Mouse (Mus musculus) forebrain, embryonic 16.5 days (tissue): ENCODE results near the gene Shd. TPM values are rescaled to one million over a fixed set of nuclear protein-coding genes. Genes with fewer than 3 reads are reported as not detected.
A peak's percentile ranks its signal among the peaks of the same experiment; 100 is the strongest.

Experiments
- ATAC-seq: fragments of 200-750 bp; cut with Nextera tagmentation; 2 replicates; pipeline ENCODE4 v1.8.0; 2017; ENCODE audit warnings: mild to moderate bottlenecking, moderate library complexity
- H3K27ac ChIP-seq: fragments of 300-500 bp; sonication (generic); 2 replicates; pipeline ENCODE4 v1.5.1; 2014; ENCODE audit warnings: low read length, control low read depth
- H3K27me3 ChIP-seq: fragments of 300-500 bp; sonication (generic); replicated peaks from 2 replicates; pipeline ENCODE4 v1.6.1; 2014; ENCODE audit warnings: low read length; ENCODE audit not compliant: control insufficient read depth, insufficient read depth
- H3K36me3 ChIP-seq: fragments of 300-500 bp; sonication (generic); 2 replicates; pipeline ENCODE4 v1.6.1; 2014; ENCODE audit not compliant: control insufficient read depth, insufficient read depth
- H3K4me1 ChIP-seq: fragments of 300-500 bp; sonication (generic); replicated peaks from 2 replicates; pipeline ENCODE4 v1.6.1; 2014; ENCODE audit warnings: low read length; ENCODE audit not compliant: control insufficient read depth, insufficient read depth
- H3K4me2 ChIP-seq: fragments of 300-500 bp; sonication (generic); 2 replicates; pipeline ENCODE4 v1.6.1; 2014; ENCODE audit warnings: mild to moderate bottlenecking, low read length, control low read depth
- H3K4me3 ChIP-seq: fragments of 300-500 bp; sonication (generic); replicated peaks from 2 replicates; pipeline ENCODE4 v1.5.1; 2014; ENCODE audit warnings: mild to moderate bottlenecking, low read length, control low read depth
- H3K9ac ChIP-seq: fragments of 300-500 bp; sonication (generic); replicated peaks from 2 replicates; pipeline ENCODE4 v1.6.1; 2014; ENCODE audit warnings: low read depth, low read length, control low read depth
- H3K9me3 ChIP-seq: fragments of 300-500 bp; sonication (generic); 2 replicates; pipeline ENCODE4 v1.6.1; 2016; ENCODE audit warnings: low read length; ENCODE audit not compliant: control insufficient read depth
- WGBS: fragments of 180-500 bp; shearing (Covaris S2); extraction: QIAGEN DNeasy Blood & Tissue Kit; methylation state at CpG from one replicate; pipeline ENCODE4 v1.1.7; 2014; 5-methylcytosine and 5-hydroxymethylcytosine counted together
- polyA plus RNA-seq: library from polyadenylated mRNA; unstranded; fragments of >200 nt; fragmentation: Nextera tagmentation; extraction: Ambion mirVana; gene quantifications from 2 replicates; pipeline ENCODE4 v1.2.1, GENCODE M21; 2015

Gene Shd
- polyA plus RNA-seq, 1 experiment from 2014 or later, result 129 TPM

- Histone ChIP-seq H3K4me1 (peaks cover 32% of the 10 kb centered on the region), H3K4me2 (peak overlapping the region; percentile 95), H3K36me3 (peaks cover 3% of the 10 kb centered on the region), H3K9ac (peak overlapping the region; percentile 93), H3K4me3 (peak overlapping the region; percentile 86), H3K27ac (peak overlapping the region; percentile 95), H3K9me3 (no peaks in the 10 kb centered on the region), H3K27me3 (no peaks in the 10 kb centered on the region)
- no peak for ATAC-seq
- 36% methylated on average over 2 of the region's 2 CpGs for WGBS
These were observed 39.6 kb downstream of the Shd start for GRCm38 (mm10) chr17:56009962-56010240.

DNA sequence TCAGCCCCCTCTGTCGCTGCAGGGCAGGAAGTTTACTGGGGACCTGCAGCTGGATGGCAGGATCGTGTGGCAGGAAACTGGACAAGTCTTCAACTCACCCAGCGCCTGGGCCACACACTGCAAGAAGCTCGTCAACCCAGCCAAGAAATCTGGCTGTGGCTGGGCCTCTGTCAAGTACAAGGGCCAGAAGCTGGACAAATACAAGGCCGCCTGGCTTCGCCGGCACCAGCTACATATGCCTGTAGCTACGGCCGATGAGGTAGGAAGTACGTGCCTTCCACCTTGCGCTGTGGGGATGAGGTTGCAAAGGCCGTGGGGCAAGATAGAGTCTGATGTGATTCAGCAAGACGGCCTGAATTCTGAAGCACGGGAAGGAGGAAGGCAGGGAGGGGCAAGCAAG, 40.0 kb downstream of the Shd start:
- Histone ChIP-seq H3K36me3 (peaks cover 3% of the 10 kb centered on the region), H3K9me3 (no peaks in the 10 kb centered on the region), H3K9ac (peak overlapping the region; percentile 93), H3K4me3 (peak overlapping the region; percentile 86), H3K4me2 (peak overlapping the region; percentile 95), H3K27me3 (no peaks in the 10 kb centered on the region), H3K4me1 (peaks cover 32% of the 10 kb centered on the region), H3K27ac (no peak overlapping the region)
- WGBS, result 67% methylated on average over 14 of the region's 14 CpGs
- no peak for ATAC-seq

GRCm38 (mm10) chr17:56010681-56011080, 40.4 kb downstream of the Shd start:
- no peaks in the 10 kb centered on the region for H3K9me3 ChIP-seq
- no peak overlapping the region for H3K27ac ChIP-seq
- no peak for ATAC-seq
- H3K4me2 ChIP-seq, result peak overlapping the region; percentile 95
- peaks cover 32% of the 10 kb centered on the region for H3K4me1 ChIP-seq
- 5% methylated on average over 9 of the region's 9 CpGs for WGBS
- peaks cover 6% of the 10 kb centered on the region for H3K36me3 ChIP-seq
- H3K27me3 ChIP-seq, result no peaks in the 10 kb centered on the region
- peak overlapping the region; percentile 93 for H3K9ac ChIP-seq
- H3K4me3 ChIP-seq, result peak overlapping the region; percentile 86

GRCm38 (mm10) chr17:56011441-56011840, 41.2 kb downstream of the Shd start:
- Histone ChIP-seq H3K36me3 (peaks cover 13% of the 10 kb centered on the region), H3K27me3 (no peaks in the 10 kb centered on the region), H3K4me3 (no peak overlapping the region), H3K9ac (no peak overlapping the region), H3K4me2 (no peak overlapping the region), H3K4me1 (peaks cover 32% of the 10 kb centered on the region), H3K9me3 (no peaks in the 10 kb centered on the region), H3K27ac (no peak overlapping the region)
- no peak for ATAC-seq
- 89% methylated on average over 7 of the region's 7 CpGs for WGBS

DNA sequence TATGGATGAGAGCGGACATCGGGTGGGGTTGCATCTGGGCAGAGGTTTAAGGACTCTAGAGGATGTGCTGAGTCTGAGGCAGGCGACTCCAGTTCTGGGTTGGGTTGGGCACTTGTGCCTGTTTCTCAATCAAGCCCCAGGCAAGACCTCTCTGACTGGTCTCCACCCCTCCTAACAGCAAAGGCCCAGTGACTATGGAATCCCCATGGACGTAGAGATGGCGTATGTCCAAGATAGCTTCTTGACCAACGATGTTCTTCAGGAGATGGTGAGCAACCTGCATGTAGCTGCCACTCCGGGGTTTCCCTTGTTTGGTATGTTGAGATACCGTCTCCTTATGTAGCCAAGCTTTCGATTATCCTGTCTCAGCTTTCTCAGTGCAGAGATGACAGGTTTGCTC, 45.0 kb downstream of the Shd start:
- Histone ChIP-seq H3K9ac (no peak overlapping the region), H3K36me3 (peaks cover 29% of the 10 kb centered on the region), H3K4me3 (no peak overlapping the region), H3K4me2 (no peak overlapping the region), H3K4me1 (peaks cover 14% of the 10 kb centered on the region), H3K27me3 (no peaks in the 10 kb centered on the region), H3K9me3 (no peaks in the 10 kb centered on the region), H3K27ac (no peak overlapping the region)
- WGBS, result 94% methylated on average over 9 of the region's 9 CpGs
- no peak for ATAC-seq

DNA sequence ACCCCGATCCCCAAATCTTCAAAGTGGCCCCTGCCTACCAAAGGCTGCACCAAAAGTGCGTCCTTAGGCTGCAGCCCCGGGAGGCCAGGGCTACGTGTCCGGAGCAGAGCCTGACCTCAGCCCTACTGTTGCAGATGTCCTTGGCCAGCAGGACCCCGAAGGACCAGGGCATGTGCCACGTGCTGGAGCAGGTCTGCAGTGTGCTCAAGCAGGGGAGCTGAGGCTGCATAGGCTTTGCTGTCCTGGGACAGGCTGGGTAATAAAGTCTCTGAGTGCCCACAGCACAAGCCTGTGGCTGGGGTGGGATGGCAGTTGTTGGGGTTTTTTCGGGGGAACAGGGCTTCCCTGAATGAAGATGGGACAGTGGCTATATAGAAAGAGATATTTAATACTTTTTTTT, 46.1 kb downstream of the Shd start:
- ATAC-seq, result no peak
- Histone ChIP-seq H3K27me3 (no peaks in the 10 kb centered on the region), H3K4me3 (no peak overlapping the region), H3K4me1 (peaks cover 4% of the 10 kb centered on the region; the same call in 1 of the 2 replicates), H3K36me3 (peaks cover 29% of the 10 kb centered on the region), H3K4me2 (no peak overlapping the region), H3K9ac (no peak overlapping the region), H3K9me3 (no peaks in the 10 kb centered on the region), H3K27ac (no peak overlapping the region)
- WGBS, result 86% methylated on average over 8 of the region's 8 CpGs

DNA sequence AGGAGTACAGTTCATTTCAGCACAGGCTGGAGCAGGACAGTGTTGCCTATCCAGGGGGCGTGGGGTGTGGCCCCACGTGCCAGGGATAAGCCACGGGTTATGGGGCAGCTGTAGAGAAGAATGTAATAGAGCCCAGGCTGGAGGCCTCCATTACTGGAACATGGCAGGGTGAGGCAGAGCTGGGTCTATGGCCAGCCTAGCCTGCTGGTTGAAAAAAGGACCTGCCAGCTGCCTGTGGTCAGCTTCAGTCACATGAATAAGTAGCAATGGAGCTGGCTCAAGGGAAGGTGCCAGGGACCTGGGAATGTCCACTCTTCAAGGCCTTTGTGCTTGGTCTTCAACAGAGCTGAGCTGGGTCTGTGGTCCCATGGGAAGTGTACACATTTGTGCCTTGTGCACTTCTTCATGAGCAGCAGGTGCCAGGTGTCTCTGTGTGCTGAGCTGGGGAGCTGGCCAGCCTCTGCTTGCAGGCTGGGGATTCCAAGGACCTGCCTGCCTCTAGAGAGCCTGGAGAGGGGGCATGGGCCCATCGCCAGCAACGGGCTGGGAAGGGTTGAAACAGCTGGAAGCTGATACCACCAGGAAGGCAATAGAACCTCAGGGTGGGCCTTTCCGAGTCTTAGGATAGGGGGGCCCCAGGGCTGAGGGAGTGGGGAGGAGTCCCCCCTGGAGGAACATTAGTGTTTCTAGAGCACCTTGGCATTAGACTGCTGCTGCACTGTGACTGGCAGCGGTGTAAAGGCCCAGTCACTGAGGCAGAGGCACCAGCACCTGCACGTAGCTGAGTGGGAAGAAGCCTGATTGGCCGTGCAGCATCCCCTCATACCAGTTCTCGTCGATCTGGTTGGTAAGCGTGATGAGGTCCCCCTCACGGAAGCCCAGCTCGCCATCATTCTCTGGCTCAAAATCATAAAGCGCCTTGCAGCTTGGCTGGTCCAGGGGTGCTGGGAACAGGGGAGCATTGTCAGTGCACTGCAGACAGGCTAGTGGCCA, 46.8 kb downstream of the Shd start:
- H3K4me1 ChIP-seq, result no peaks in the 10 kb centered on the region; the same call in 1 of the 2 replicates
- no peak overlapping the region for H3K4me2 ChIP-seq
- no peak overlapping the region for H3K4me3 ChIP-seq
- 80% methylated on average over 15 of the region's 15 CpGs for WGBS
- no peaks in the 10 kb centered on the region for H3K27me3 ChIP-seq
- H3K27ac ChIP-seq, result no peak overlapping the region
- H3K9me3 ChIP-seq, result no peaks in the 10 kb centered on the region
- peaks cover 29% of the 10 kb centered on the region for H3K36me3 ChIP-seq
- no peak for ATAC-seq
- H3K9ac ChIP-seq, result no peak overlapping the region

- no peak overlapping the region for H3K4me3 ChIP-seq
- no peak overlapping the region for H3K4me2 ChIP-seq
- no peaks in the 10 kb centered on the region for H3K9me3 ChIP-seq
- no peak overlapping the region for H3K9ac ChIP-seq
- H3K36me3 ChIP-seq, result peaks cover 29% of the 10 kb centered on the region
- no peaks in the 10 kb centered on the region for H3K27me3 ChIP-seq
- H3K27ac ChIP-seq, result no peak overlapping the region
- no peaks in the 10 kb centered on the region for H3K4me1 ChIP-seq
- ATAC-seq, result no peak
- WGBS, result 90% methylated on average over 7 of the region's 7 CpGs
These were observed 47.6 kb downstream of the Shd start for GRCm38 (mm10) chr17:56017848-56018247.

- 70% methylated on average over 20 of the region's 20 CpGs for WGBS
- Histone ChIP-seq H3K4me1 (no peaks in the 10 kb centered on the region), H3K9ac (no peak overlapping the region), H3K9me3 (no peaks in the 10 kb centered on the region), H3K4me2 (no peak overlapping the region), H3K36me3 (peaks cover 26% of the 10 kb centered on the region), H3K4me3 (no peak overlapping the region), H3K27ac (no peak overlapping the region), H3K27me3 (no peaks in the 10 kb centered on the region)
- peak; percentile 32 for ATAC-seq
These were observed 48.3 kb downstream of the Shd start for GRCm38 (mm10) chr17:56018347-56019131.
